Mouse (Mus musculus): ENCODE data around the gene Hpgd. TPM values are rescaled to one million over a fixed set of nuclear protein-coding genes. Genes with fewer than 3 reads are reported as not detected.
"Not testable (repeated sequence)": the region's sequence is repeated elsewhere in the genome, so short reads cannot be mapped to it uniquely, and the experiment has no call there.

Hpgd gene
- 1 to 10 TPM; 1.0 to 1.8 TPM for total RNA-seq (2021)
- long read RNA-seq, experiment 1, partial matches to known transcripts, result 0 of 1 reads
- long read RNA-seq, experiment 1, other reads (novel, unspliced or antisense), result 0 of 1 reads
- long read RNA-seq, experiment 2, partial matches to known transcripts, result 0 of 1 reads
- long read RNA-seq, experiment 2, other reads (novel, unspliced or antisense), result 0 of 1 reads

DNA sequence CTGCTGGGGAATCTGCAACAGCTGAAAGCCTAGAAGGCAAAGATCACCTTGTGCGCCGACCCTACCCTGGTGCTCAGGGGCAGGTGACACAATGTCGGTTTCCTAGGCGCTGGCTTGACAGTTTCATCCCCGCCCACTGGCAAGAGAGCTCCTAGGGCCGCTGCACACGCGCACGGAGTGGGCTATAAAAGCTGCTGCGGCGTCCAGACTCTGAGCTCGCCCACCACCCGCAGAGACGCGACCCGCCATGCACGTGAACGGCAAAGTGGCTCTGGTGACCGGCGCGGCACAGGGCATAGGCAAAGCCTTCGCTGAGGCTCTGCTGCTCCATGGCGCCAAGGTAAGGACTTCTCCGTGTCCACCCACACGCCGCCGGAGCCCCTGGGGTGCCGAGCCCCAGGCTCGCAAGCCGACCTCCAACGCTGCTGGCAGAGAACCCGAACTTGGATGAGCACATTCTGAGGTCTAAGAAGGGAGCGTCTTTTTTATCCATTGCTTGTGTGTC is at the start of gene Hpgd:
Gene Hpgd, plus strand, starts transcription at position 213 of the 505 bp plus-strand sequence.
- peak; percentile 31 to 51 for DNase-seq
- intact Hi-C loops (cut with DNase I), result no loop called here

GRCm38 (mm10) chr8:56251728-56252127 is 42.7 kb upstream of the Hpgd start:
- intact Hi-C loops (cut with DNase I); DNase-seq: not testable (repeated sequence)

- no peak for DNase-seq
- intact Hi-C loops (cut with DNase I), result no loop called here
Measured at GRCm38 (mm10) chr8:56252314-56252713, 42.1 kb upstream of the Hpgd start.

GRCm38 (mm10) chr8:56261190-56261589 is 33.2 kb upstream of the Hpgd start:
- DNase-seq, result no peak
- intact Hi-C loops (cut with DNase I), result no loop called here

DNA sequence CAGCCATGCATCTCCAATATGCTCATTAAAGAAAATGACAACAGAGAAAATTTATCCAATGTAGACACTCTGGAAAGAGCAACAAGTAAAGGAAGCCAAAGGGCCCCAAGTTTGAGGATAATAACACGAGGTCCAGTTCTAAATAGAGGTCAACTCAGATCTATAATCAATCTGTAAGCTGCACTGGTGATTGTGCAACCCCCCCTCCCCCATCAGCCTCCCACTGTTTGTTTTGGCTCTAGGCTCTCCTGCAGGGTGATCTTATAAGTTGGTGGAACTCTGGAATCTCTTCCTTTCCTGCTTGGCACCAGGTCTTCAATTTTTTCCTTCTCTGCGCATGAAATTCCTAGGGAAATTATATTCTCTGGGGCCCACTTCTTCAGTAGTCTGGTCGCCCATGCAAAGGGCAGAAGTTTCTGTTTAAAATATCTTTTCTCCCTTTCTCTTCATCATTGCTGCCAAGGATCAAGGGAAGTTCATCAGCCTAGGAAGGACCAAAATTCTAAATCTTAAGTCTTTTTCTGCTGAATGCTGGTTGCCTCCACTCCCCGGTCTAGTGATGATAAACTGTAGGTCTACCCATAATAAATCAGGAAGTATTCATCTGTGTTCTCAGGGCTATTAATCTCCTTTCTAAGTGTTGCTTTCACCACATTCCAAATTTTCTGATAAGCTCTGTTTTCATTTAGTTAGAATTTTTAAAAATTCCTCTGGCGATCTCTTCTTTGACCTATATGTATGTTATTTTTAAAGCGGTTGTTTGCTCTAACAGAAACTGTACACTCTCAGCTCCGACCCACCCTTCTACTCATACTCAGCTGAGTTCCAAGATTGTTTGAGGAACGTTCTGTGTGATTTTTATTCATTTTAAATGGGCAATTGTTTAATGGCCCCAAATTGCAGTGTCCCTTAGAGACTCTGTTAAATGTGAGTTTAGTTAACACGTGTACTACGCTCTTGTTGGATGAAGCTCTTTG is 24.4 kb upstream of the Hpgd start:
- no peak for DNase-seq
- intact Hi-C loops (cut with DNase I), result no loop called here

DNA sequence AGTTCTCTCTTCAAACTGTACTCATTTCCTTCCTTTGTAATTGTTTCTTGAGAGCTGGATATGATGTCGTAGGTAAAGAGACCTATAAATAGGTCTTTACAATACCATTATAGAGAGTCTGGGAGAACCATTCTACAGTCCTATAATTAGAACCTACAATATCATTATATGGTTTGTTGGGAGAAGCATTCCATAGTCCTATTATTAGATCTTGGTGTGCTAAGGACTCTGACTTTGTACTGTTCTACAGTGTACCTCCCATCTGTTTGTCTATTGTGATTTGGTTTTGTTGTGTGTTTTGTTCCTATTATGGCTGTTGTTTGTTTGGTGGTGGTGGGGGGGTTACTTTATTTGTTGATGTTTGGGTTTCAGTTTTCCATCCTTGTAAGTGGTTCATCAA is 21.5 kb upstream of the Hpgd start:
- DNase-seq, result no peak
- intact Hi-C loops (cut with DNase I), result no loop called here

DNA sequence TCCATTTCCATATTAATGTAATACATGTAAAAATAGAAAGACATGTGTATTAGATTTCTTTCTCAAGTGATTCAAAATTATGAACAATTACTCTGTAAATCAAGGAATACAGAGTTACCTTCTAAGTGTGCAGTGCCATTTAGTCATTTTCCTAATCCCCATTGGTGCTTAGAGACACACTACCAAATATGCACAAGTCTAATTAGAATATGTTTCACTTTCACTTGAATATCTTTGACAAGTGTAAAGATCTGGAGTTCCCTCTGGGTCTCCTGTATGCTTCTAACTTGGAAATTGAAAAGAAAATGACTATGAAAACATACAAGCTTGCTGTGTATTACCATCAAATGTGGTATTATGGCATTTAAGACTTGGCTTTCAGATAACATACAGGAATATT is 19.1 kb upstream of the Hpgd start:
- intact Hi-C loops (cut with DNase I), result no loop called here

DNA sequence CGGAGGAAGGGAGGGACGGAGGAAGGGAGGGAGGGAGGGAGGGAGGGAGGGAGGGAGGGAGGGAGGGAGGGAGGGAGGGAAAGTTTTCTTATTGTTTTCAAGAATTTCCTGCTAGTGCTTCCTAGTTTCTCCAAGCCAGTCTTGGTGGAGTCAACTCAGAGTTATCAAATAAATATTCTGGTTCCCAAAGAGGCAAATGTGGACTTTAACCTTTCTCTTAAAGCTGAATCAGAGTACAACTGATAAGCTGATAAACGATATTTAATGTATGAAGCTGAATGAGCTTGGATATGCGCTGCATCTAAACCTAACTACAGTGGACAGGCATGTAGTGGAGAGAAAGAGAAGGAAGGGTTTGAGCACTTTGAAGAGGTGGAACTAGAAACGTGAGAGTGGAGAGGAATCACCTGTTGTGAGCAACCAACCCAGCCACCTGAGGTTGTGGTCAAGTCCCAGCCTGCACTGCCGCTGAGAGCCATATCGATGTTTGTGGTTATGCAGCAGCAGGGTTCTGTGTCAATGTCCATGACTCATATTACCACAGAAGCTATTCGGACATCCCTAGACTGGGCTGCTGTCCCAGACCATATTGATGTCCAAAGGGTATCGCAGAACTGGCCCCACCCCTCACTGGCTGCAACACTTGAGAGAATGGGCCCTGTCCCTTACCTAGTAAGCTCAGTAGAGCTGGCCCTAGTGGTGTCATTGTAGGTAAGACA is 16.4 kb upstream of the Hpgd start:
- intact Hi-C loops (cut with DNase I), result no loop called here

More for the DNA sequence above, 19.1 kb upstream of the Hpgd start:
- DNase-seq, result no peak

GRCm38 (mm10) chr8:56278545-56279063 is 15.8 kb upstream of the Hpgd start:
- no peak for DNase-seq
- intact Hi-C loops (cut with DNase I), result no loop called here

More for the DNA sequence above, 16.4 kb upstream of the Hpgd start:
- DNase-seq, result peak in 1 of 2 experiments; percentile 10

DNA sequence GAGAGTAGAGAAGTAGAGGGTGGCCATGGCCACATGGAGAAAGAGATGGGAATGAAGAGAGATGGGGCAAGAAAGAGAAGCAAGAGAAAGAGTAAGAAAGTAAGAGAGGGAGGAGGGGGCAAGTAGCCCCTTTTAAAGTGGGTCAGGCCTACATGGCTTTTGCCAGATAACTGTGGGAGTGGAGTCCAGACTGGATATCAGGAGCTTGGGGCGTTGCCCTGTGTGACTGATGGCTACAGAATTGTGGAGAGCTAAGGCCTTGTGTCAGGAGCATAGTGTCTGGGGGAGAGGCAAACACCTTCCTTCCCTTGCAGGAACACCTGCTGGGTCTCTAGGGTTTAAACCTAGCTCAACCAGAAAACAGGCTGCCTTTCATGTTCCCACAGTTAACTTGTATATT is 10.4 kb upstream of the Hpgd start:
- DNase-seq, result no peak
- intact Hi-C loops (cut with DNase I), result no loop called here

- no peak for DNase-seq
- intact Hi-C loops (cut with DNase I), result no loop called here
Measured at GRCm38 (mm10) chr8:56284957-56285356, 9.4 kb upstream of the Hpgd start.

- intact Hi-C loops (cut with DNase I), result no loop called here
- no peak for DNase-seq
Measured at GRCm38 (mm10) chr8:56286717-56287116, 7.7 kb upstream of the Hpgd start.

GRCm38 (mm10) chr8:56287370-56288072 is 6.9 kb upstream of the Hpgd start:
- DNase-seq, result no peak
- intact Hi-C loops (cut with DNase I), result no loop called here

- intact Hi-C loops (cut with DNase I), result no loop called here
- DNase-seq, result no peak
Measured at GRCm38 (mm10) chr8:56292318-56292717, 2.1 kb upstream of the Hpgd start.

DNA sequence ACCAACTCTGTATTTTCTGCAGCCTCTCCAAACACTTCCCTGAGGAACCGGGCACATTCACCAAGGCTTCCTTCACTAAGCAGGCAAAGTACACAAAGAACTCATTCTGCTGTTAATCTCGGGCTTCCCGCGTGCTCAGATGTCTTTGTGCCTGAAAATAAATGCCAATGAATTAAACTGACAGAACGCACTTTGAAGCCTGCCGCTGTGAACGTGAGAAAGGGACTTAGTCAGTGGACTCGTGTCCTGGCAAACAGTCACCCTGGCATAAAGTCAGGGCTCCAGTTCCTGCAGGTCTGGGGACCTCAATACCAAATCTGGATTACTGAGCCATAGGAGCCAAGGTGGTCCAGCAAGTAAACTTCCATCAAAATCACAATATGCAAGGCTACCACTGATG is 905 bp upstream of the Hpgd start:
- peak in 1 of 2 experiments; percentile 23 for DNase-seq
- intact Hi-C loops (cut with DNase I), result no loop called here

DNA sequence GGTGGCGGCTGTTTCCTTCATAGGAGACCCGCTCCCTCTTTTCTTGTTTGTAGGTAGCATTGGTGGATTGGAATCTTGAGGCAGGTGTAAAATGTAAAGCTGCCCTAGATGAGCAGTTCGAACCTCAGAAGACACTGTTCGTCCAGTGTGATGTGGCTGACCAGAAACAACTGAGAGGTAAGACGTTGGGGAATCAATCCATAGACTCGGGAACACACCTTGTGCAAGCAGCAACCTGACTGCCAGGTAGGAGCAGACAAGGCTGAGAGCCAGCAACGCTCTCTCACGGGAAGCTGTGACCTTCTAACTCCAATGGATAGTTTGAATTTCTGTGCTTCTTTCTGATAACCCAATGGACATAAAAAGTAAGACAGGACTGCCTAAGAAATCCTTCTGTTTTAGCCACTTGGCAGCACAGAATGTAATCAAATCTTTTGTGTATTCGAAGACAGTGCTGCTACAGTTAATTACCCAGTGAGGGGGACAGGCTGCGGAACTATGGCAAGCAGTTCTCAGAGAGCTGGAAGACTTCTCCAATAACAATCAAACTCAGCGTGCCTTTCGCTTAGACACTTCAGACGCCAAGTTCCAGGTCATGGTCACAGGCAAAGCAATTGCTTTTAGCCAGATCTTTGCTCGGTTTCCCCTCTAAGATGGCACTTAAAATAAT is 636 bp downstream of the Hpgd start:
- intact Hi-C loops (cut with DNase I), result no loop called here
- no peak for DNase-seq

DNA sequence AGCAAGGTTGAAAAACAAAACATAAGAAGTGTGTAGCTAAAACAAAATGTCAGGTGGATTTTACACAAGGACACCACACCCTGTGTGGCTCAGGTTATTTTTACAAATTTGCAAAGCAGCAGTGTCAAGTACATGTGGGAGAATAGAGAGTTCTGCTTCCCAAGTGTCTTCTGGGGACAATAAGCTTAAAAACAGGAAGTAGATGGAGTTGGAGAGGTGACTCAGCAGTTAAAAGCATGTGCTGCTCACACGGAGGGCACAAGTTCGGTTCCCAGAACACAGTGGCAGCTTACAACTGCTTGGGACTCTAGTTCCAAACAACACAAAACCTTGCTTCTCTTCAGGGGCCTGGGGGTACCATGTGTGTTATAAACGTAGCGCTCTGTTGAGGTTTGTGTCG is 5.0 kb downstream of the Hpgd start:
- intact Hi-C loops (cut with DNase I), result no loop called here
- no peak for DNase-seq

GRCm38 (mm10) chr8:56301303-56301702 is 6.9 kb downstream of the Hpgd start:
- intact Hi-C loops (cut with DNase I), result not testable (repeated sequence)

DNA sequence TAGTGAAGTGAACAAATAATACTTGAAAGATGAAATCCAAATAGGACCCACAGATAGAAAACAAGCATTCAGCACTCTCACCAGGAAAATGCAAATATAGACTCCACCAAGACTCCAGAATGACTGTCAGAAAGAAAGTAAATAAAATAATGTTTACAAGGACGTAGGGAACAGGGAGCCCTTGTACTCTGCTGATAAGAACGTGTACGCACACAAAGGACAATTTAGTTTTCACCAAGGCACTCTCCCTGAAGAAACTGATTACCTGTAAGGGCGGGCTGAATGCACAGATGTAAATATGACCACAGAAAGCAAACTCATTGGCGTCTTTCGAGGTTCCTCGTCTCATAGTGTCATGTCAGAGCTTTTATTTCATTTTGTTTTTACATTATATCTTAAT is 10.2 kb downstream of the Hpgd start:
- no peak for DNase-seq

More at GRCm38 (mm10) chr8:56301303-56301702, 6.9 kb downstream of the Hpgd start:
- not testable (repeated sequence) for DNase-seq

More for the DNA sequence above, 10.2 kb downstream of the Hpgd start:
- intact Hi-C loops (cut with DNase I), result no loop called here
